7 mouse cellular contexts compared by ENCODE assay signal in the genomic region with DNA sequence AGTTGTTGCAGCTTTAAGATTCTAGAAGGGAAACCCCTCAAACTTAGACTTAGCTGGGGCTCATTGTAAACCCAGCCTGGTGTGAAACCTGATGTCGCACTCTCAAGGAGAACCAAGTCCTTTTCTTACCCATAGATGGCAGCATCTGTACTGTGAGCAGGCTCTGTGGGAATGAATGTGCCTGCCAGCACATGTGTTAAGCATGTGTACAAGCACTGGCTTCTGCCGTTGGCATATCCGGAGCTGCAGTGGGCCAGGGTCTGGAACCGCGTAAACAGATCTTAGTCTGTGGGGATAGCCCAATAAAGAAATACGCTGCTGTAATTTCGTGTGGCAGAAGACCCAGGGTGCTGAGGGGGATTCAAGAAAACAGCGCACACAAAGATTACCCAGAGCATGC. TPM values are rescaled to one million over a fixed set of nuclear protein-coding genes. Genes with fewer than 3 reads are reported as not detected.
DNase-seq lines count a peak whose midpoint lies in the region; ATAC-seq and TF ChIP-seq lines count a peak whose summit lies in the region.

No protein-coding gene starts in this region.

- H3K27ac ChIP-seq in heart, embryonic 13.5 days (replicated peaks): peak overlapping the region; percentile 55
- H3K27ac ChIP-seq in stomach, postnatal 0 days (replicated peaks): peak overlapping the region; percentile 95

- H3K36me3 ChIP-seq in heart, embryonic 13.5 days: no peaks in the 10 kb centered on the region
- H3K36me3 ChIP-seq in stomach, postnatal 0 days (ENCODE audit: control insufficient read depth, insufficient read depth, low read length): no peaks in the 10 kb centered on the region

- H3K27me3 ChIP-seq in heart, embryonic 13.5 days (replicated peaks): no peaks in the 10 kb centered on the region
- no peaks in the 10 kb centered on the region for H3K27me3 ChIP-seq in stomach, postnatal 0 days (ENCODE audit: control insufficient read depth, insufficient read depth, low read length)

- H3K4me1 ChIP-seq in heart, embryonic 13.5 days: peaks cover 72% of the 10 kb centered on the region
- peaks cover 27% of the 10 kb centered on the region for H3K4me1 ChIP-seq in stomach, postnatal 0 days (replicated peaks; ENCODE audit: control insufficient read depth, insufficient read depth)

- DNase-seq in urinary bladder, postnatal 14 days (ENCODE audit: low spot score): peak; percentile 72
- DNase-seq in urinary bladder, postnatal 4 days (ENCODE audit: low spot score in 2 of 2): no peak
- DNase-seq in embryo, embryonic 9.5 days (ENCODE audit: extremely low spot score): peak; percentile 50
- DNase-seq in kidney, postnatal 25 days: peak; percentile 55 to 68
- peak; percentile 59 for DNase-seq in stomach, postnatal 0 days (ENCODE audit: low spot score)

- H3K9ac ChIP-seq in heart, embryonic 13.5 days: peak overlapping the region; percentile 25; the same call in 1 of the 2 replicates
- H3K9ac ChIP-seq in stomach, postnatal 0 days (ENCODE audit: low read length): peak overlapping the region; percentile 13; the same call in 1 of the 2 replicates

- peak; percentile 91 for TF ChIP-seq CTCF in stomach, postnatal 0 days (IDR thresholded peaks at IDR 0.05; ENCODE audit: low read depth)

- peak overlapping the region; percentile 32 for H3K4me2 ChIP-seq in heart, embryonic 13.5 days
- H3K4me2 ChIP-seq in stomach, postnatal 0 days (replicated peaks; ENCODE audit: low read depth): peak overlapping the region; percentile 25

- no peaks in the 10 kb centered on the region for H3K9me3 ChIP-seq in heart, embryonic 13.5 days
- H3K9me3 ChIP-seq in stomach, postnatal 0 days (ENCODE audit: control insufficient read depth, low read length): no peaks in the 10 kb centered on the region

- ATAC-seq in heart, embryonic 13.5 days (ENCODE audit: extremely low read depth, insufficient number of reproducible peaks, low FRiP score, low TSS enrichment): no peak; the same call in 1 of the 2 replicates
- peak; percentile 81 for ATAC-seq in megakaryocyte-erythroid progenitor cell, adult 5-6 weeks (replicated peaks; ENCODE audit: low FRiP score, low TSS enrichment, poor library complexity, severe bottlenecking)
- peak; percentile 45 for ATAC-seq in stomach, postnatal 0 days (ENCODE audit: low FRiP score, low TSS enrichment)

- 36% methylated on average over 8 of the region's 8 CpGs for WGBS in heart, embryonic 13.5 days
- whole genome bisulfite sequencing in stomach, postnatal 0 days: 28% methylated on average over 8 of the region's 8 CpGs

- H3K4me3 ChIP-seq in heart, embryonic 13.5 days: no peak overlapping the region
- no peak overlapping the region for H3K4me3 ChIP-seq in stomach, postnatal 0 days (ENCODE audit: low read depth, low read length)

- no peak for TF ChIP-seq EP300 in stomach, postnatal 0 days (optimal IDR thresholded peaks at IDR 0.05)

RNA-seq across cellular contexts. Expression of gene Gsn, which starts 9.1 kb away (rescaled TPM):
- polyA plus RNA-seq in heart, embryonic 13.5 days (2015; fragmentation: Nextera tagmentation; extraction: Ambion mirVana): 205 and 215 TPM in 2 replicates
- 15.8 and 16.1 TPM in 2 replicates for total RNA-seq in megakaryocyte-erythroid progenitor cell, adult 5-6 weeks (2014; fragmentation: Nextera tagmentation)
- total RNA-seq in megakaryocyte-erythroid progenitor cell, adult 5-6 weeks (2017): 3.7 and 5.2 TPM in 2 replicates
- polyA plus RNA-seq in stomach, postnatal 0 days (2015; fragmentation: Nextera tagmentation; extraction: Ambion mirVana): 398 and 433 TPM in 2 replicates

Comparison
In these comparisons a context has a peak if more than half of its experiments do, and no peak if none do; other contexts are left out.
1. DNase-seq: peak in urinary bladder, postnatal 14 days (single experiment), embryo, embryonic 9.5 days (single experiment), kidney, postnatal 25 days (2 of 2) and stomach, postnatal 0 days (single experiment); none in urinary bladder, postnatal 4 days (0 of 2).